Mouse (Mus musculus) C2C12 (cell line): ENCODE measurements around the gene Higd1a. TPM values are rescaled to one million over a fixed set of nuclear protein-coding genes. Genes with fewer than 3 reads are reported as not detected.

ENCODE experiments used
- H3K27me3 ChIP-seq: one replicate; pipeline ENCODE4 v1.6.1; 2011; ENCODE audit not compliant: control insufficient read depth, insufficient read depth, insufficient read length
- H3K36me3 ChIP-seq: one replicate; pipeline ENCODE4 v1.6.1; 2011; ENCODE audit not compliant: control insufficient read depth, insufficient read depth
- H3K4me3 ChIP-seq: one replicate; pipeline ENCODE4 v1.5.1; 2011; ENCODE audit warnings: mild to moderate bottlenecking, control low read depth; ENCODE audit not compliant: poor library complexity, insufficient read depth, severe bottlenecking
- H3K79me2 ChIP-seq: one replicate; pipeline ENCODE4 v1.6.1; 2011; ENCODE audit not compliant: control insufficient read depth, insufficient read depth
- H3K79me3 ChIP-seq: one replicate; pipeline ENCODE4 v1.6.1; 2011; ENCODE audit warnings: low read depth, control low read depth
- H3ac ChIP-seq: one replicate; pipeline ENCODE3; 2011; ENCODE audit warnings: low read depth; ENCODE audit not compliant: control insufficient read depth, insufficient read length
- CEBPB ChIP-seq: IDR thresholded peaks from one replicate; pipeline ENCODE4 v1.6.1; 2011; ENCODE audit warnings: low read depth, mild to moderate bottlenecking, control low read depth, moderate library complexity
- CTCF ChIP-seq: IDR thresholded peaks from one replicate; pipeline ENCODE4 v1.5.1; 2011; ENCODE audit not compliant: control insufficient read depth, insufficient read depth, insufficient read length
- FOSL1 ChIP-seq: IDR thresholded peaks from one replicate; pipeline ENCODE4 v1.8.0; 2011; ENCODE audit warnings: mild to moderate bottlenecking, low read length; ENCODE audit not compliant: poor library complexity, insufficient read depth, severe bottlenecking
- MAX ChIP-seq: IDR thresholded peaks from one replicate; pipeline ENCODE4 v1.6.1; 2011; ENCODE audit warnings: mild to moderate bottlenecking, control low read depth
- MYOD1 ChIP-seq: IDR thresholded peaks from one replicate; pipeline ENCODE4 v1.6.1; 2011; ENCODE audit warnings: low read depth; ENCODE audit not compliant: control insufficient read depth, insufficient read length
- MYOG ChIP-seq: IDR thresholded peaks from one replicate; pipeline ENCODE4 v1.6.1; 2011; ENCODE audit not compliant: control insufficient read depth, insufficient read length; ENCODE audit errors: extremely low read depth
- USF1 ChIP-seq: IDR thresholded peaks from one replicate; pipeline ENCODE4 v1.6.1; 2011; ENCODE audit warnings: low read depth, mild to moderate bottlenecking, control low read depth, moderate library complexity
- polyA plus RNA-seq: library from polyadenylated mRNA; unstranded; fragments of >200 nt; fragmentation: generic; extraction: Trizol; gene quantifications from one replicate; pipeline ENCODE4 v1.2.1, GENCODE M21; 2012; ENCODE audit warnings: missing spikeins

Higd1a gene
- polyA plus RNA-seq, 1 experiment = 55.5 TPM

GRCm38 (mm10) chr9:121895392-121895993 is 37.3 kb upstream of the Higd1a start:
- Histone ChIP-seq H3K36me3 (no peaks in the 10 kb centered on the region), H3K79me2 (no peaks in the 10 kb centered on the region), H3K4me3 (no peak overlapping the region), H3K79me3 (no peaks in the 10 kb centered on the region), H3K27me3 (peaks cover 10% of the 10 kb centered on the region), H3ac (no peak overlapping the region)
- TF ChIP-seq MAX (no peak), CTCF (no peak), MYOD1 (no peak), CEBPB (no peak), FOSL1 (no peak), MYOG (no peak), USF1 (no peak)

DNA sequence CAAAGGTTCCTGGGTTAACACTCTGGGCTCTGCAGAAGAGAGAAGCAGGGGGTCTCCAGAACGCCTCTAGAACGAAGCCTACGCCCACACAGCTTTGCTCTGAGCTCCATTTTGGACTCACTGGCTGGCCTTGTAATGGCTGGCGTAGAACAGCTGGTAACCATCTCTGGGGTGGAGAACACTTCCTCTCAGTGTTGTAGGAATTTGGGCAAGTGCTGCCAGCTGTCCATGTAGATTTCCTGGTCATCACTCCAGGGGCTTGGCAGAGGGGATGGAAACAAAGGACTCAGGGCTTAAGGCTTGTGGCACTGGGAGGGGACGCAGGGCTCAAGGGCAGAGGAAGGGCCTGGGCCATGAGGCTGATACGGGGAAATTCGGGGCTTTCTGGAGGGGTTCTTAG is 36.3 kb upstream of the Higd1a start:
- H3ac ChIP-seq = no peak overlapping the region
- TF ChIP-seq CEBPB (no peak), USF1 (no peak), MYOG (no peak), MAX (no peak), FOSL1 (no peak), CTCF (no peak)
- H3K79me2 ChIP-seq = no peaks in the 10 kb centered on the region
- H3K27me3 ChIP-seq = peaks cover 7% of the 10 kb centered on the region
- H3K4me3 ChIP-seq = no peak overlapping the region
- H3K36me3 ChIP-seq = no peaks in the 10 kb centered on the region
- no peaks in the 10 kb centered on the region for H3K79me3 ChIP-seq

DNA sequence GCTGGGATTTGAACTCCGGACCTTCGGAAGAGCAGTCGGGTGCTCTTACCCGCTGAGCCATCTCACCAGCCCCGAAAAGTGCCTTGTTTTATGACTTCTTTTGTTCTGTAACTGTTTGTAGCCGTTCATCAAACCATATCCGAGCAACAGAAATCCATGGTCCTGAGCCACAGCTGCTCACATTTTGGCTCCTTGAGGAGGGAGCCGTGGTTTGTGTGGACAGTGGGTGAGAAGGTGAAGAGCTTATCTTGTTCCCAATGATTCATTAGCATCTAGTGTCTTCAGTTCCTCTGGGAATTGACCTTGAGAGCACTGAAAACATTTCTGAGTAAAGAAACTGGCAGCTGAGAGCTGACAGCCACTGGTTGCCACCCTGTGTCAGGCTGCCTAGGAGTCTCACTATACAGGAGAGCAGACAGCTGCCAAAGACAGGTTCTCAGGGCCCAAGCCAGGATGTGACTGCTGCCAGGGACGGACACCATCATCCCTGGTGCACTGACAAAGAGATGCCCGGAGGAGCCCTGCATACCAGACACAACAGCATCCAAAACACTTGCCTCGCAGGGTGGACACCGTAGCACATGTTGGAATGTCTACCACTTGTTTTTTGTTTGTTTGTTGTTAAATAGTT is 34.0 kb upstream of the Higd1a start:
- H3K27me3 ChIP-seq = no peaks in the 10 kb centered on the region
- no peak overlapping the region for H3ac ChIP-seq
- no peak overlapping the region for H3K4me3 ChIP-seq
- H3K36me3 ChIP-seq = no peaks in the 10 kb centered on the region
- no peaks in the 10 kb centered on the region for H3K79me3 ChIP-seq
- TF ChIP-seq MYOD1 (peak; percentile 62), CTCF (no peak)
- no peaks in the 10 kb centered on the region for H3K79me2 ChIP-seq

DNA sequence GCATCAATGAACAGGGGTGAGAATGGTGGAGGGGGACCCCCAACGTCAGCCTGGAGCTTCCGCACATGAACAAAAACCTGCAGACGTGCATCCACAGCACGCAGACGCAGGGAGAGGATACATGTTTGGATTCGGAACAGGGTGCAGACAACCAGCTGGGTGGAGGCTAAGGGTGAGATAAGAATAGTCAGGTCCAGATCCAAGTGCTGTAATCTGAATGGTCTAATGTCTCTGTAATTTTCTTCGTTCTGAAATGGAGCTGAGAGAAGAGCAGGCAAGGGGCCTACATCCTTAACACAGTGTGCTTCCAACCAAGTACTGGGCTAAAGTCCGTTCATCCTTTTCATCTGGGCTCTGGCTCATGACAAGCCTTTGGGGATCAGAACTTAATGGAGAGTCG is 33.1 kb upstream of the Higd1a start:
- TF ChIP-seq USF1 (no peak), FOSL1 (no peak), MYOG (no peak), CTCF (no peak), MYOD1 (no peak), MAX (no peak), CEBPB (no peak)
- H3K79me2 ChIP-seq = no peaks in the 10 kb centered on the region
- H3ac ChIP-seq = no peak overlapping the region
- no peaks in the 10 kb centered on the region for H3K36me3 ChIP-seq
- no peaks in the 10 kb centered on the region for H3K79me3 ChIP-seq
- H3K4me3 ChIP-seq = no peak overlapping the region
- H3K27me3 ChIP-seq = no peaks in the 10 kb centered on the region

DNA sequence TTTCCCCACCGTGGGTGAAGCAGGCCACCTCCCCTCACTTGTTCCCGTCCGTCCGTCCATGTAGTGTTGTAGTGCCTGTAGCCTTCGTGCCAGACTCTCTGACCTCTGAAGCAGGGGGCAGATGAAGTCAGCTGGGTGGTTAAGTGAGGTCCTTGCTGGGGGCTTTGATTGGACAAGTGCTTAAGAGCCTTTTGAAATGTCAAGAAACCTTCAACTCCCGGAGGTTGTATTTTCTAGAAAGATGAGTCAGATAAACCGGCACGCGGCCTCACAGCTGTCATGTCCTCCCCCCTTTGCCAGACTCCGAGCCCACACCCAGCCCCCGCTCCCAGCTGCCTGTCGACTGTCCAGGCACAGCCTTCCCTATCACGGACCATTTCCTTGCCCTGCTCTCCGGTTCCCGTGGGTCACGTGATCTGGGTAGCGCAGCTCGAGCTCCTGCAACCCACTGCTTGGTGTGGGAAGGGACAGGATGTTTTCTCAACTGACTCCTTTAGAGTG is 32.3 kb upstream of the Higd1a start:
- no peaks in the 10 kb centered on the region for H3K36me3 ChIP-seq
- H3K4me3 ChIP-seq = no peak overlapping the region
- no peak overlapping the region for H3ac ChIP-seq
- no peaks in the 10 kb centered on the region for H3K79me3 ChIP-seq
- H3K79me2 ChIP-seq = no peaks in the 10 kb centered on the region
- H3K27me3 ChIP-seq = no peaks in the 10 kb centered on the region
- peak; percentile 82 for TF ChIP-seq MYOD1
- TF ChIP-seq USF1 = peak; percentile 91
- no peak for TF ChIP-seq CTCF

GRCm38 (mm10) chr9:121889927-121890440 is 31.8 kb upstream of the Higd1a start:
- Histone ChIP-seq H3K36me3 (no peaks in the 10 kb centered on the region), H3ac (no peak overlapping the region), H3K27me3 (no peaks in the 10 kb centered on the region), H3K79me2 (no peaks in the 10 kb centered on the region), H3K79me3 (no peaks in the 10 kb centered on the region), H3K4me3 (no peak overlapping the region)
- no peak for TF ChIP-seq CTCF
- no peak for TF ChIP-seq FOSL1
- TF ChIP-seq MYOG = no peak
- TF ChIP-seq MYOD1 = no peak
- TF ChIP-seq MAX = no peak
- TF ChIP-seq USF1 = no peak
